Mouse (Mus musculus) CD4-positive, CD25-positive, alpha-beta regulatory T cell, adult 4 months (primary cell): Measurements from ENCODE around the gene Aup1. TPM values are rescaled to one million over a fixed set of nuclear protein-coding genes. Genes with fewer than 3 reads are reported as not detected.

Experiments
- ATAC-seq: one replicate; pipeline ENCODE4 v1.8.0; 2017
- polyA plus RNA-seq, 2 experiments: library from polyadenylated mRNA; unstranded; fragments of 100-300 nt; shearing (Covaris generic); gene quantifications; one replicate each; pipeline ENCODE4 v1.2.1; 2017

Gene Aup1
- polyA plus RNA-seq, 2 experiments from 2014 or later, result 424 to 552 TPM

GRCm38 (mm10) chr6:83031921-83032590, 22.3 kb upstream of the Aup1 start:
- no peak for ATAC-seq

GRCm38 (mm10) chr6:83032769-83033191, 21.5 kb upstream of the Aup1 start:
- peak; percentile 56 for ATAC-seq

GRCm38 (mm10) chr6:83033249-83034185, 20.8 kb upstream of the Aup1 start, which contains the start of the genes Dok1 and Loxl3:
Dok1 (minus strand) TSS chr6:83033471.
Loxl3 (plus strand) TSS chr6:83034173.
- ATAC-seq, result peak; percentile 65

- ATAC-seq, result no peak
Observed at GRCm38 (mm10) chr6:83034463-83035055, 19.8 kb upstream of the Aup1 start.

- no peak for ATAC-seq
Observed at GRCm38 (mm10) chr6:83037188-83037587, 17.1 kb upstream of the Aup1 start.

- peak; percentile 94 for ATAC-seq
Observed at GRCm38 (mm10) chr6:83038496-83039012, 15.8 kb upstream of the Aup1 start.

- no peak for ATAC-seq
Observed at GRCm38 (mm10) chr6:83040601-83041000, 13.7 kb upstream of the Aup1 start.

GRCm38 (mm10) chr6:83043561-83043960, 10.8 kb upstream of the Aup1 start:
- ATAC-seq, result no peak

- ATAC-seq, result no peak
Observed at GRCm38 (mm10) chr6:83043993-83044392, 10.3 kb upstream of the Aup1 start.

GRCm38 (mm10) chr6:83044742-83045141, 9.6 kb upstream of the Aup1 start:
- no peak for ATAC-seq

- no peak for ATAC-seq
Observed at GRCm38 (mm10) chr6:83049367-83049766, 5.0 kb upstream of the Aup1 start.

GRCm38 (mm10) chr6:83053136-83053960, 973 bp upstream of the Aup1 start:
- peak; percentile 27 for ATAC-seq

- peak; percentile 30 for ATAC-seq
Observed at GRCm38 (mm10) chr6:83054871-83055431, 630 bp downstream of the Aup1 start, which contains the start of gene Htra2. Htra2 (minus strand) TSS chr6:83055273.

- no peak for ATAC-seq
Observed at GRCm38 (mm10) chr6:83057790-83058189, 3.5 kb downstream of the Aup1 start, which contains the start of gene Dqx1. Dqx1 (plus strand) TSS chr6:83057844.

- ATAC-seq, result no peak
Observed at GRCm38 (mm10) chr6:83058725-83059124, 4.4 kb downstream of the Aup1 start.

- peak; percentile 48 for ATAC-seq
Observed at GRCm38 (mm10) chr6:83065995-83066394, 11.7 kb downstream of the Aup1 start.

GRCm38 (mm10) chr6:83066441-83066840, 12.1 kb downstream of the Aup1 start:
- ATAC-seq, result no peak

- no peak for ATAC-seq
Observed at GRCm38 (mm10) chr6:83068221-83068620, 13.9 kb downstream of the Aup1 start.

- ATAC-seq, result no peak
Observed at GRCm38 (mm10) chr6:83068706-83069487, 14.6 kb downstream of the Aup1 start.

GRCm38 (mm10) chr6:83069488-83070246, 15.3 kb downstream of the Aup1 start:
- no peak for ATAC-seq

- no peak for ATAC-seq
Observed at GRCm38 (mm10) chr6:83070247-83070310, 15.8 kb downstream of the Aup1 start, which contains the start of gene Tlx2. Tlx2 (minus strand) TSS chr6:83070293.
